Comparison of ENCODE assay signal across 21 mouse cellular contexts in genomic region chr11:120298441-120299141, GRCm38 (mm10). TPM values are rescaled to one million over a fixed set of nuclear protein-coding genes. Genes with fewer than 3 reads are reported as not detected.
DNase-seq lines count a peak whose midpoint lies in the region; ATAC-seq and TF ChIP-seq lines count a peak whose summit lies in the region.
"Had no signal": no experiment of that assay in that cellular context is flagged by ENCODE, and none has a peak within 500 bp of the region (broad histone marks: within the 10 kb centered on the region; RNA-seq: fewer than 3 reads in every experiment).

No protein-coding gene starts in this region.

- peak; percentile 62 for DNase-seq in embryonic facial prominence, embryonic 14.5 days (ENCODE audit: low spot score)
- DNase-seq in embryonic facial prominence, embryonic 10.5 days (ENCODE audit: low spot score): no peak
- DNase-seq in CH12.LX (ENCODE audit: extremely low read depth): no peak
- no peak for DNase-seq in limb, embryonic 10.5 days (ENCODE audit: low spot score)
- DNase-seq in layer of hippocampus, adult 18-20 months (ENCODE audit: low spot score in 2 of 2): no peak
- no peak for DNase-seq in spleen, adult 12 weeks (ENCODE audit: low spot score)
- DNase-seq: adrenal gland, adult 8-10 months; adrenal gland, postnatal 14 days; B cell, adult 2 months; cerebellum, adult 11-12 months; cerebellum, adult 2 months; cerebellum, adult 9-10 months; cerebellum, postnatal 10 days; cerebellum, postnatal 25 days; forebrain, postnatal 0 days had no signal

- 65% methylated on average over 4 of the region's 4 CpGs for WGBS in embryonic facial prominence, embryonic 14.5 days
- WGBS in embryonic facial prominence, embryonic 10.5 days: 84% methylated on average over 4 of the region's 4 CpGs
- 82% methylated on average over 4 of the region's 4 CpGs for WGBS in limb, embryonic 10.5 days

- TF ChIP-seq RAD21 in CH12.LX (IDR thresholded peaks at IDR 0.05; ENCODE audit: low read depth, low read length): no peak

- no peak overlapping the region for H3K4me3 ChIP-seq in embryonic facial prominence, embryonic 14.5 days (ENCODE audit: low read depth, low read length)
- H3K4me3 ChIP-seq in embryonic facial prominence, embryonic 10.5 days: no peak overlapping the region
- no peak overlapping the region for H3K4me3 ChIP-seq in CH12.LX (replicated peaks in 1 of 3; ENCODE audit: low read depth in 2 of 3, low read length in 2 of 3, poor library complexity in 1 of 3)
- no peak overlapping the region for H3K4me3 ChIP-seq in limb, embryonic 10.5 days
- H3K4me3 ChIP-seq: embryonic facial prominence, embryonic 13.5 days; forebrain, embryonic 13.5 days; forebrain, embryonic 15.5 days had no signal

- no peaks in the 10 kb centered on the region for H3K9me3 ChIP-seq in embryonic facial prominence, embryonic 14.5 days (ENCODE audit: control insufficient read depth, low read length)
- H3K9me3 ChIP-seq in embryonic facial prominence, embryonic 10.5 days: no peaks in the 10 kb centered on the region
- peaks cover 14% of the 10 kb centered on the region for H3K9me3 ChIP-seq in CH12.LX (replicated peaks; ENCODE audit: low read length)
- H3K9me3 ChIP-seq in limb, embryonic 10.5 days (replicated peaks): no peaks in the 10 kb centered on the region
- H3K9me3 ChIP-seq: embryonic facial prominence, embryonic 13.5 days; forebrain, embryonic 13.5 days; forebrain, embryonic 15.5 days had no signal

- no peaks in the 10 kb centered on the region for H3K36me3 ChIP-seq in embryonic facial prominence, embryonic 14.5 days (ENCODE audit: control insufficient read depth, insufficient read depth, low read length)
- peaks cover 2% of the 10 kb centered on the region; the same call in 1 of the 2 replicates for H3K36me3 ChIP-seq in embryonic facial prominence, embryonic 10.5 days (replicated peaks)
- no peaks in the 10 kb centered on the region for H3K36me3 ChIP-seq in CH12.LX (replicated peaks in 1 of 2; ENCODE audit: control insufficient read depth in 1 of 2, insufficient read depth in 1 of 2, low read length in 1 of 2)
- H3K36me3 ChIP-seq in limb, embryonic 10.5 days: no peaks in the 10 kb centered on the region
- H3K36me3 ChIP-seq: embryonic facial prominence, embryonic 13.5 days; forebrain, embryonic 15.5 days had no signal

- TF ChIP-seq CTCF in CH12.LX (conservative IDR thresholded peaks at IDR 0.05 in 1 of 2, IDR thresholded peaks at IDR 0.05 in 1 of 2; ENCODE audit: low read depth in 2 of 2, low read length in 2 of 2): no peak

- no peak for TF ChIP-seq EP300 in CH12.LX (IDR thresholded peaks at IDR 0.05; ENCODE audit: low read length)

- H3K4me1 ChIP-seq in embryonic facial prominence, embryonic 14.5 days (ENCODE audit: control insufficient read depth, insufficient read depth, low read length): peaks cover 19% of the 10 kb centered on the region
- H3K4me1 ChIP-seq in embryonic facial prominence, embryonic 10.5 days: peaks cover 62% of the 10 kb centered on the region
- no peaks in the 10 kb centered on the region for H3K4me1 ChIP-seq in CH12.LX (ENCODE audit: control insufficient read depth in 1 of 2, insufficient read depth in 2 of 2)
- H3K4me1 ChIP-seq in limb, embryonic 10.5 days: peaks cover 70% of the 10 kb centered on the region

- no peak for TF ChIP-seq POLR2A in CH12.LX (IDR thresholded peaks at IDR 0.05; ENCODE audit: low read depth, low read length)

- H3K79me2 ChIP-seq in CH12.LX (replicated peaks; ENCODE audit: control insufficient read depth, extremely low read depth, insufficient read depth, poor library complexity, severe bottlenecking): no peaks in the 10 kb centered on the region

- in situ Hi-C loops in CH12.LX (cut with MboI; ENCODE audit: low pct_ligation_motif_present, low pct_unique_long_range_greater_than_20kb, low sequenced_read_pairs): loop anchor here (5.0 kb wide), 1 partner anchor 41 kb away; no protein-coding TSS in a partner anchor

- no peak for ATAC-seq in embryonic facial prominence, embryonic 14.5 days (ENCODE audit: low read depth)
- ATAC-seq: activated CD4-positive, CD25-positive, alpha-beta regulatory T cell, adult 4 months; CD4-positive, CD25-positive, alpha-beta regulatory T cell, adult 4 months; forebrain, embryonic 13.5 days; forebrain, embryonic 15.5 days; Patski had no signal

- no peak overlapping the region for H3K4me2 ChIP-seq in embryonic facial prominence, embryonic 14.5 days (ENCODE audit: low read depth, low read length)
- no peak overlapping the region for H3K4me2 ChIP-seq in CH12.LX (ENCODE audit: insufficient read depth, low read depth, poor library complexity, severe bottlenecking)
- H3K4me2 ChIP-seq: embryonic facial prominence, embryonic 13.5 days; forebrain, embryonic 13.5 days; forebrain, embryonic 15.5 days had no signal

- dilution Hi-C loops in CH12.LX (cut with MboI; ENCODE audit: extremely low pct_ligation_motif_present, extremely low pct_unique_long_range_greater_than_20kb, low sequenced_read_pairs): no loop called here

- no peak overlapping the region for H3K9ac ChIP-seq in embryonic facial prominence, embryonic 14.5 days (ENCODE audit: low read depth, low read length)
- H3K9ac ChIP-seq in CH12.LX (ENCODE audit: insufficient read depth, low read depth): no peak overlapping the region
- H3K9ac ChIP-seq: embryonic facial prominence, embryonic 13.5 days; forebrain, embryonic 13.5 days; forebrain, embryonic 15.5 days; forebrain, postnatal 0 days had no signal

- no peaks in the 10 kb centered on the region for H3K27me3 ChIP-seq in embryonic facial prominence, embryonic 14.5 days (replicated peaks; ENCODE audit: control insufficient read depth, insufficient read depth, low read length)
- H3K27me3 ChIP-seq in embryonic facial prominence, embryonic 10.5 days (replicated peaks; ENCODE audit: low read depth, poor library complexity, severe bottlenecking): peaks cover 5% of the 10 kb centered on the region; the same call in 1 of the 2 replicates
- peaks cover 94% of the 10 kb centered on the region for H3K27me3 ChIP-seq in CH12.LX (replicated peaks)
- H3K27me3 ChIP-seq in limb, embryonic 10.5 days (ENCODE audit: low read depth, poor library complexity, severe bottlenecking): peaks cover 6% of the 10 kb centered on the region; the same call in 1 of the 2 replicates
- H3K27me3 ChIP-seq: embryonic facial prominence, embryonic 13.5 days; forebrain, embryonic 15.5 days had no signal

- no peak overlapping the region for H3K27ac ChIP-seq in embryonic facial prominence, embryonic 14.5 days (replicated peaks; ENCODE audit: low read depth, low read length)
- no peak overlapping the region; the same call in 1 of the 2 replicates for H3K27ac ChIP-seq in embryonic facial prominence, embryonic 10.5 days (replicated peaks)
- no peak overlapping the region for H3K27ac ChIP-seq in CH12.LX (ENCODE audit: insufficient read depth, low read depth)
- H3K27ac ChIP-seq in limb, embryonic 10.5 days: peak overlapping the region; percentile 0; the same call in 1 of the 2 replicates
- H3K27ac ChIP-seq: embryonic facial prominence, embryonic 13.5 days had no signal

TF ChIP-seq in CH12.LX, 34 proteins besides CTCF, POLR2A, EP300 and RAD21:
- peak; percentile 62 for TF ChIP-seq ZKSCAN1 (IDR thresholded peaks at IDR 0.05; ENCODE audit: borderline replicate concordance, low read depth, low read length)
- no peak for TF ChIP-seq CHD1 (IDR thresholded peaks at IDR 0.05; ENCODE audit: low read depth, low read length)
- no peak for TF ChIP-seq MAFK (IDR thresholded peaks at IDR 0.05; ENCODE audit: insufficient replicate concordance, low read length)

RNA-seq across cellular contexts. Expression of gene Actg1, which starts 49.8 kb away (rescaled TPM):
- polyA plus RNA-seq in embryonic facial prominence, embryonic 14.5 days (2014; fragmentation: Nextera tagmentation; extraction: Ambion mirVana): 2,264 and 2,593 TPM in 2 replicates
- 3,067 and 3,150 TPM in 2 replicates for polyA plus RNA-seq in embryonic facial prominence, embryonic 10.5 days (2016; fragmentation: Nextera tagmentation; extraction: Ambion mirVana)
- total RNA-seq in CH12.LX (2012; rRNA removed): 1,832 and 2,176 TPM in 2 replicates
- total RNA-seq in CH12.LX (2014; rRNA removed): 2,424 and 2,484 TPM in 2 replicates
- polyA plus RNA-seq in CH12.LX (2012; ENCODE audit: insufficient read length, low read depth): 3,554 and 4,362 TPM in 2 replicates
- 3,099 and 3,197 TPM in 2 replicates for polyA plus RNA-seq in limb, embryonic 10.5 days (2016; fragmentation: Nextera tagmentation; extraction: Ambion mirVana)
- 1,000 to 10,000 TPM; 1,279 to 1,291 TPM for total RNA-seq in layer of hippocampus, adult 18-20 months (2021)
